Mouse (Mus musculus) heart, postnatal 10 days (tissue): Measurements from ENCODE around the gene Ndufaf3. TPM values are rescaled to one million over a fixed set of nuclear protein-coding genes. Genes with fewer than 3 reads are reported as not detected.

Source experiments
- DNase-seq, 2 experiments: peaks; one replicate each; pipeline ENCODE4 v3.0.0; 2021
- intact Hi-C: fragments of 180-260 bp; cut with DNase I; formaldehyde crosslinking; loops from one replicate; pipeline ENCODE4 v1.15.1; 2025
- microRNA-seq, 2 experiments: library from miRNA; unstranded; fragments of <30 nt; microRNA quantifications; one replicate each; pipeline ENCODE4 v1.2.0; 2022
- total RNA-seq, 2 experiments: library from RNA; stranded (reverse); gene quantifications; 2 replicates each; pipeline ENCODE4 v1.2.3; 2021

The Ndufaf3 gene
- total RNA-seq, 2 experiments from 2014 or later = 54.5 to 58.6 TPM

DNA sequence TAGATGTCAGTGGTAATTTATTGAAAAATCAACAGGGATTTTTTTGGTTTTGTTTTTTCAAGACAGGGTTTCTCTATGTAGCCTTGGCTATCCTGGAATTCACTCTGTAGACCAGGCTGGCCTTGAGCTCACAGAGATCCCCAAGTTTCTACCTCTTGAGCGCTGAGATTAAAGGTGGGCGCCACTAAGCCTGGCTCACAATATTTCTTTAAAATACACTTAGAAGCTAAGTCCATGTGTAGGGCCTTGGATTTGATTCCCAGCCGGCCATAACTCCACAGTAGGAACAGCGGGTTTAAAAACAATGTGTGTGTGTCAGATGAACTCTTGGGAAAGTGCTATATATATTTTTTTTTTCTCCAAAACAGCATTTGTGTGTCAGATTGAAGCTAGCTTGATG is 43.9 kb downstream of the Ndufaf3 start:
- intact Hi-C loops = no loop called here
- no peak for DNase-seq

DNA sequence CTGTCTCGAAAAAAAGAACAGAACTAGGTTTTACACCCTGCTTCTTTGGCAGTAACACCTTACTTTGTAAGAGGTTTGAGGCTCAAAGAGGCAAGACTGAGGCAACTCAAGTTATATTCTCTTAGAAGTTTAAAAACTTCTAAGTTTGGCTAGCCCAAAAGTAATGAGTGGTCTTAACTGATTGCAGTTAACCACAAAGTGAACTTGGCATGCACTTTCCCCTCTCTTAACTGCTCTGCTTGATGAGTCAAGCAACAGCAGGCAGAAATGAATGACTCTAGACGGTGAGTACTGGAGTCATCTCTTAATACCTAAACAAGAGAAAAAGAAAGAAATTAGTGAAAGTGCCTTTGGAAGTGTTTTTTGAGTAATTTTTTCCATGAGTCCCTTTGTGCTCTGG is 45.6 kb downstream of the Ndufaf3 start:
- intact Hi-C loops = no loop called here
- no peak for DNase-seq

DNA sequence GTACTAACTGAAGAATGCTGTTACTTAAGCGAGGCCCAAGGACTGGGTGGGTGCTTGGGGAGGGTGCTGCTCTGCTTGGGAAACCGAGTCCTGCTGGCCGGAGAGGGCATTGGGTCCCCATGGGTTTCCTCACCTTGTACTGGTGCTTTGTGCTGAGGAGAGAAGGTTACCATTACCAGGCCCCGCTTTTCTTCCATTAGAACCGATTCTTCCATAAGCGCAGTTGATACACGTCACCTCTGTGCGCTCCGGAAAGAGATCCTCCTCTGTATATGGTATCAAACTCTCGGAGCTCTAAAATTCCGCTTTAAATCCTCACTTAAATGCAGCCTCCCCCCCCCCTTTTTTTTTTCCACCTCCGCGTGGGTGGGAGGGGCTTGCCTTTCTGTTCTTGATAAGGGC is 49.3 kb downstream of the Ndufaf3 start:
- DNase-seq = peak in 1 of 2 experiments; percentile 56

GRCm38 (mm10) chr9:108517253-108517930 is 49.8 kb downstream of the Ndufaf3 start:
- intact Hi-C loops = loop anchor here (5.0 kb wide), 1 partner anchor 40 kb away; no protein-coding TSS in a partner anchor

More for the DNA sequence above, 49.3 kb downstream of the Ndufaf3 start:
- intact Hi-C loops = loop anchor here (5.0 kb wide), 1 partner anchor 39 kb away; no protein-coding TSS in a partner anchor

GRCm38 (mm10) chr9:108516380-108517251 is 50.6 kb downstream of the Ndufaf3 start, which contains the start of gene Qrich1:
Qrich1 (plus strand) TSS chr9:108516806.
- peak; percentile 97 for DNase-seq
- intact Hi-C loops = loop anchor here (5.0 kb wide), 1 partner anchor 41 kb away; no protein-coding TSS in a partner anchor

More at GRCm38 (mm10) chr9:108517253-108517930, 49.8 kb downstream of the Ndufaf3 start:
- DNase-seq = peak; percentile 88

Small RNA genes lying within 50 kb of the gene (microRNA-seq; reads per million reads assigned to microRNA genes)
- gene Gm24083 = 0 reads per million in 2 experiments
- gene Mir191 = 0 reads per million in 2 experiments
- gene Mir425 = 1,175 to 1,491 reads per million in 2 experiments

Other genes starting within 250 kb of the Ndufaf3 start
- 100 to 1,000 TPM; 152 to 166 TPM for gene Gpx1, start 228.5 kb downstream of the Ndufaf3 start, total RNA-seq
- 10 to 100 TPM; 94.3 to 95.7 TPM for gene Usp4, start 219.6 kb downstream of the Ndufaf3 start, total RNA-seq
- under 1 TPM; 0.31 to 0.74 TPM for gene 1700102P08Rik, start 174.6 kb downstream of the Ndufaf3 start, total RNA-seq
- gene Ccdc36, start 138.9 kb downstream of the Ndufaf3 start, total RNA-seq = not detected
- gene BC048562, start 131.0 kb downstream of the Ndufaf3 start, total RNA-seq = not detected
- gene Ccdc71, start 106.9 kb downstream of the Ndufaf3 start, total RNA-seq = 10 to 100 TPM; 27.7 to 31.3 TPM
- 10 to 100 TPM; 29.2 to 33.4 TPM for gene Klhdc8b, start 105.9 kb downstream of the Ndufaf3 start, total RNA-seq
- gene Lamb2, start 87.7 kb downstream of the Ndufaf3 start, total RNA-seq = 100 to 1,000 TPM; 284 to 331 TPM
- 100 to 1,000 TPM in 1 of 2 experiments, 10 to 100 TPM in 1; 98.4 to 103 TPM for gene Usp19, start 76.8 kb downstream of the Ndufaf3 start, total RNA-seq
- gene Qars, start 59.7 kb downstream of the Ndufaf3 start, total RNA-seq = 10 to 100 TPM; 84.4 to 86.3 TPM
- gene Qrich1, start 50.6 kb downstream of the Ndufaf3 start, total RNA-seq = 10 to 100 TPM; 83.5 to 89.6 TPM
- 10 to 100 TPM; 62.3 to 70.0 TPM for gene Impdh2, start 7.1 kb downstream of the Ndufaf3 start, total RNA-seq
- 10 to 100 TPM; 21.0 TPM for gene Dalrd3, start 2.5 kb upstream of the Ndufaf3 start, total RNA-seq
- gene Wdr6, start 11.3 kb upstream of the Ndufaf3 start, total RNA-seq = 10 to 100 TPM; 30.2 to 36.4 TPM
- gene P4htm, start 30.2 kb upstream of the Ndufaf3 start, total RNA-seq = 10 to 100 TPM; 12.7 to 15.1 TPM
- 10 to 100 TPM; 55.2 to 56.4 TPM for gene Arih2, start 82.0 kb upstream of the Ndufaf3 start, total RNA-seq
- 100 to 1,000 TPM; 249 to 251 TPM for gene Slc25a20, start 94.7 kb upstream of the Ndufaf3 start, total RNA-seq
- 10 to 100 TPM; 73.4 to 79.1 TPM for gene Prkar2a, start 121.9 kb upstream of the Ndufaf3 start, total RNA-seq
- 10 to 100 TPM; 39.6 to 42.0 TPM for gene Ip6k2, start 216.4 kb upstream of the Ndufaf3 start, total RNA-seq
- 10 to 100 TPM in 1 of 2 experiments, 1 to 10 TPM in 1; 9.0 to 11.5 TPM for gene Nckipsd, start 240.9 kb upstream of the Ndufaf3 start, total RNA-seq